Mouse (Mus musculus) bone marrow macrophage, adult 2 months (primary cell): ENCODE measurements around the gene Nsun2.

Experiments used
- CTCF ChIP-seq: IDR thresholded peaks from 2 replicates; pipeline ENCODE4 v1.5.1; 2012; ENCODE audit warnings: low read depth, mild to moderate bottlenecking, low read length, moderate library complexity
- POLR2A ChIP-seq: IDR thresholded peaks from 2 replicates; pipeline ENCODE4 v1.6.1; 2012; ENCODE audit warnings: mild to moderate bottlenecking, low read depth, low read length, borderline replicate concordance

- TF ChIP-seq CTCF (no peak), POLR2A (no peak)
Measured at GRCm38 (mm10) chr13:69640541-69640940, 107.0 kb downstream of the Nsun2 start.
